Mouse (Mus musculus): ENCODE measurements at regions not wholly inside any gene's neighbourhood (a gene's known extent, or its start where the extent isn't known, plus 50 kb on each side); places are given as distances from the start of the nearest gene placed in this dataset.
A peak's percentile ranks its signal among the peaks of the same experiment; 100 is the strongest.

GRCm38 (mm10) chr7:114345860-114346259 lies 69.2 kb upstream of the Pde3b start:
- Histone ChIP-seq H3K4me1 (ENCODE audit: control insufficient read depth, insufficient read depth, low read length) (no peaks in the 10 kb centered on the region), H3K4me3 (replicated peaks; ENCODE audit: low read depth, low read length) (no peak overlapping the region), H3K9ac (replicated peaks; ENCODE audit: low read length) (no peak overlapping the region), H3K4me2 (ENCODE audit: low read length) (no peak overlapping the region), H3K27me3 (ENCODE audit: control insufficient read depth, insufficient read depth, low read length) (no peaks in the 10 kb centered on the region), H3K27ac (replicated peaks; ENCODE audit: low read depth, low read length) (no peak overlapping the region), H3K9me3 (ENCODE audit: control insufficient read depth, low read length) (no peaks in the 10 kb centered on the region), H3K36me3 (ENCODE audit: control insufficient read depth, insufficient read depth, low read length) (no peaks in the 10 kb centered on the region)
- WGBS = 94% methylated on average over 3 of the region's 3 CpGs
- no peak for DNase-seq
- no peak for ATAC-seq (ENCODE audit: low FRiP score, low TSS enrichment)

GRCm38 (mm10) chr7:114347006-114347405 lies 68.1 kb upstream of the Pde3b start:
- H3K4me1 ChIP-seq (ENCODE audit: control insufficient read depth, insufficient read depth, low read length) = no peaks in the 10 kb centered on the region
- H3K27ac ChIP-seq (replicated peaks; ENCODE audit: low read depth, low read length) = no peak overlapping the region
- H3K4me3 ChIP-seq (replicated peaks; ENCODE audit: low read depth, low read length) = no peak overlapping the region
- ATAC-seq (ENCODE audit: low FRiP score, low TSS enrichment) (no peak), DNase-seq (no peak)
- H3K4me2 ChIP-seq (ENCODE audit: low read length) = no peak overlapping the region
- H3K9ac ChIP-seq (replicated peaks; ENCODE audit: low read length) = no peak overlapping the region
- no peaks in the 10 kb centered on the region for H3K27me3 ChIP-seq (ENCODE audit: control insufficient read depth, insufficient read depth, low read length)
- H3K9me3 ChIP-seq (ENCODE audit: control insufficient read depth, low read length) = no peaks in the 10 kb centered on the region
- WGBS = 85% methylated on average over 4 of the region's 4 CpGs
- H3K36me3 ChIP-seq (ENCODE audit: control insufficient read depth, insufficient read depth, low read length) = no peaks in the 10 kb centered on the region

DNA sequence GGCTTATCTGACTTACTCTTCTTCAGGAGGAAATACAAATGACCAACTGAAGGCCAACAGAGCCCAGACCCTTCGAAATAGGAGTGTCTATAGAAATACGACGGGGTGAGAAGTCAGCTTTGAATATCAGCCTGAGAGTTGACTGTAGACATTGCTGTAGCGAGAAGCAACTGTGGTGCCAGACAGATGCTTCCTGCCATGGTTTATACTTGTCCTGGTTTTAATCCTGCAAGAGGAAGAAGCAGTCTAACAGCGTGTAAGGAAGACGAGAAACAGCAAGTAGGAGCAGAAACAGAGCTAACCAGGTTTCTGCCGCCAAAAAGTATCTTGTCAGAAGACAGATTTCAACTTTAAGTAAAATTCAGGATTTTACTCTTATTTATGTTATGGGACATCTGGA lies 64.1 kb upstream of the Pde3b start:
- Histone ChIP-seq H3K27me3 (ENCODE audit: control insufficient read depth, insufficient read depth, low read length) (no peaks in the 10 kb centered on the region), H3K36me3 (ENCODE audit: control insufficient read depth, insufficient read depth, low read length) (no peaks in the 10 kb centered on the region), H3K4me3 (replicated peaks; ENCODE audit: low read depth, low read length) (no peak overlapping the region), H3K4me2 (ENCODE audit: low read length) (no peak overlapping the region), H3K9me3 (ENCODE audit: control insufficient read depth, low read length) (no peaks in the 10 kb centered on the region), H3K9ac (replicated peaks; ENCODE audit: low read length) (no peak overlapping the region), H3K27ac (replicated peaks; ENCODE audit: low read depth, low read length) (no peak overlapping the region), H3K4me1 (ENCODE audit: control insufficient read depth, insufficient read depth, low read length) (no peaks in the 10 kb centered on the region)
- WGBS = 91% methylated on average over 7 of the region's 7 CpGs
- DNase-seq (no peak), ATAC-seq (ENCODE audit: low FRiP score, low TSS enrichment) (no peak)

GRCm38 (mm10) chr7:114356381-114356780 lies 58.7 kb upstream of the Pde3b start:
- Histone ChIP-seq H3K9me3 (ENCODE audit: control insufficient read depth, low read length) (no peaks in the 10 kb centered on the region), H3K27me3 (ENCODE audit: control insufficient read depth, insufficient read depth, low read length) (no peaks in the 10 kb centered on the region), H3K9ac (replicated peaks; ENCODE audit: low read length) (no peak overlapping the region), H3K4me1 (ENCODE audit: control insufficient read depth, insufficient read depth, low read length) (no peaks in the 10 kb centered on the region), H3K27ac (replicated peaks; ENCODE audit: low read depth, low read length) (no peak overlapping the region), H3K36me3 (ENCODE audit: control insufficient read depth, insufficient read depth, low read length) (no peaks in the 10 kb centered on the region), H3K4me3 (replicated peaks; ENCODE audit: low read depth, low read length) (no peak overlapping the region), H3K4me2 (ENCODE audit: low read length) (no peak overlapping the region)
- ATAC-seq (ENCODE audit: low FRiP score, low TSS enrichment) (no peak), DNase-seq (no peak)
- WGBS = 84% methylated on average over 2 of the region's 2 CpGs

GRCm38 (mm10) chr7:114362166-114362565 lies 52.9 kb upstream of the Pde3b start:
- no peak overlapping the region for H3K4me2 ChIP-seq (ENCODE audit: low read length)
- H3K36me3 ChIP-seq (ENCODE audit: control insufficient read depth, insufficient read depth, low read length) = no peaks in the 10 kb centered on the region
- H3K9me3 ChIP-seq (ENCODE audit: control insufficient read depth, low read length) = no peaks in the 10 kb centered on the region
- H3K27ac ChIP-seq (replicated peaks; ENCODE audit: low read depth, low read length) = no peak overlapping the region
- H3K4me1 ChIP-seq (ENCODE audit: control insufficient read depth, insufficient read depth, low read length) = no peaks in the 10 kb centered on the region
- ATAC-seq (ENCODE audit: low FRiP score, low TSS enrichment) = no peak
- 96% methylated on average over 1 of the region's 1 CpGs for WGBS
- H3K9ac ChIP-seq (replicated peaks; ENCODE audit: low read length) = no peak overlapping the region
- H3K27me3 ChIP-seq (ENCODE audit: control insufficient read depth, insufficient read depth, low read length) = no peaks in the 10 kb centered on the region
- DNase-seq = no peak
- H3K4me3 ChIP-seq (replicated peaks; ENCODE audit: low read depth, low read length) = no peak overlapping the region

DNA sequence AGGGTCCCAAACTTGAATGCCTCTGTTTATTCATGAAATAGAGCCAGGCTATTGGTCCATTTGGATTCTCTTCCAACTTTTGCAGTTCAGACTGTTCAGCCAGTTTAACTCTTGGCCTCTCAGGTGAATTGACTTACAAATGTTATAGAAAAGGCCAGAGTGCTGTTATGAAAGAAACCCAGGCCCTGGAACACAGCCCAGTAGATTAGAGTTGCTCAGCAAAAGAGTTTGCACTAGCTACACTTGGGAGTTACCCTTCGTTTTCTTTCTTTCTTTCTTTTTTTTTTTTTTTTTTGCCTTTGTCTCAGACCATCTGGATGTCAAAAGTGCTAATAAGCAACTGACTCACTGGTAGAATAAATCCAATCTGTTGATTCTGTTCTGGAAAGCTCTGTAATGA lies 51.0 kb upstream of the Pde3b start:
- 35% methylated on average over 1 of the region's 1 CpGs for WGBS

More for the DNA sequence above, 51.0 kb upstream of the Pde3b start:
- DNase-seq = peak; percentile 6
- no peaks in the 10 kb centered on the region for H3K9me3 ChIP-seq (ENCODE audit: control insufficient read depth, low read length)
- H3K27ac ChIP-seq (replicated peaks; ENCODE audit: low read depth, low read length) = no peak overlapping the region
- no peaks in the 10 kb centered on the region for H3K36me3 ChIP-seq (ENCODE audit: control insufficient read depth, insufficient read depth, low read length)
- no peak overlapping the region for H3K4me3 ChIP-seq (replicated peaks; ENCODE audit: low read depth, low read length)
- H3K9ac ChIP-seq (replicated peaks; ENCODE audit: low read length) = no peak overlapping the region
- H3K27me3 ChIP-seq (ENCODE audit: control insufficient read depth, insufficient read depth, low read length) = no peaks in the 10 kb centered on the region
- H3K4me1 ChIP-seq (ENCODE audit: control insufficient read depth, insufficient read depth, low read length) = no peaks in the 10 kb centered on the region
- H3K4me2 ChIP-seq (ENCODE audit: low read length) = no peak overlapping the region
- no peak for ATAC-seq (ENCODE audit: low FRiP score, low TSS enrichment)

Data from midbrain, embryonic 14.5 days (tissue).